Mouse (Mus musculus) hindbrain, embryonic 16.5 days (tissue): ENCODE results near the gene Lgr5. TPM values are rescaled to one million over a fixed set of nuclear protein-coding genes. Genes with fewer than 3 reads are reported as not detected.

Source experiments
- ATAC-seq: fragments of 200-750 bp; cut with Nextera tagmentation; 2 replicates; pipeline ENCODE4 v1.8.0; 2017; ENCODE audit warnings: moderate TSS enrichment, moderate library complexity
- H3K27ac ChIP-seq: fragments of 300-500 bp; sonication (generic); 2 replicates; pipeline ENCODE4 v1.5.1; 2014; ENCODE audit warnings: low read depth, mild to moderate bottlenecking, control low read depth, low read length, moderate library complexity
- H3K27me3 ChIP-seq: fragments of 300-500 bp; sonication (generic); replicated peaks from 2 replicates; pipeline ENCODE4 v1.6.1; 2014; ENCODE audit warnings: low read length; ENCODE audit not compliant: control insufficient read depth, insufficient read depth
- H3K36me3 ChIP-seq: fragments of 300-500 bp; sonication (generic); 2 replicates; pipeline ENCODE4 v1.6.1; 2014; ENCODE audit warnings: mild to moderate bottlenecking, low read length, moderate library complexity, mixed read lengths; ENCODE audit not compliant: control insufficient read depth, insufficient read depth
- H3K4me1 ChIP-seq: fragments of 300-500 bp; sonication (generic); 2 replicates; pipeline ENCODE4 v1.6.1; 2014; ENCODE audit warnings: low read depth, low read length; ENCODE audit not compliant: control insufficient read depth, insufficient read depth
- H3K4me2 ChIP-seq: fragments of 300-500 bp; sonication (generic); 2 replicates; pipeline ENCODE4 v1.6.1; 2014; ENCODE audit warnings: mild to moderate bottlenecking, low read length, control low read depth, moderate library complexity
- H3K4me3 ChIP-seq: fragments of 300-500 bp; sonication (generic); 2 replicates; pipeline ENCODE4 v1.5.1; 2014; ENCODE audit warnings: mild to moderate bottlenecking, low read length, control low read depth, moderate library complexity
- H3K9ac ChIP-seq: fragments of 300-500 bp; sonication (generic); 2 replicates; pipeline ENCODE4 v1.6.1; 2014; ENCODE audit warnings: low read depth, mild to moderate bottlenecking, control low read depth, low read length, moderate library complexity
- H3K9me3 ChIP-seq: fragments of 300-500 bp; sonication (generic); 2 replicates; pipeline ENCODE4 v1.6.1; 2014; ENCODE audit warnings: mild to moderate bottlenecking, low read length, moderate library complexity; ENCODE audit not compliant: control insufficient read depth
- WGBS: fragments of 180-500 bp; shearing (Covaris S2); extraction: QIAGEN DNeasy Blood & Tissue Kit; methylation state at CpG from one replicate; pipeline ENCODE4 v1.1.7; 2014; 5-methylcytosine and 5-hydroxymethylcytosine counted together
- polyA plus RNA-seq: library from polyadenylated mRNA; unstranded; fragments of >200 nt; fragmentation: Nextera tagmentation; extraction: Ambion mirVana; gene quantifications from 2 replicates; pipeline ENCODE4 v1.2.1, GENCODE M21; 2015

The Lgr5 gene
- polyA plus RNA-seq, 1 experiment from 2014 or later = 2.8 TPM

DNA sequence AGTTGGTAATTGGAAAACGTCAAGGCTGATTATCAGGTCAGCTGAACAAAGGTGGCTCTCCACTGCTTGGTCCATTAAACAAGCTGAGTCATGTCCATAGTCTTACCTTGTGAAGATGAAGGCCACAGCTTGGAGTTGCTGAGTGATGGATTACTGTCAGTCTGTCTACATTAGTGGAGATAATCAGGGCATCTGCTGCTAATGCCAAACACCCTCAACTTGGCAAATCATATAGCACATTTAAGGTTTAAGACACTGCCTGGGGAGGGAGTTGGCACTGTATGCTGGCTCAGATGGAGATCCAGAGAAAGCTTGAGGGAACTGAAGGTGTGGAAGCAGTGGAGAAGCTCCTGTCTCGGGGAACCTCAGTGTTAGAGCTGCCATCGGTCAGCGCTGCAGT lies 150.3 kb downstream of the Lgr5 start:
- Histone ChIP-seq H3K36me3 (no peaks in the 10 kb centered on the region), H3K4me2 (no peak overlapping the region), H3K4me1 (no peaks in the 10 kb centered on the region), H3K27me3 (no peaks in the 10 kb centered on the region), H3K9me3 (no peaks in the 10 kb centered on the region), H3K27ac (no peak overlapping the region), H3K4me3 (no peak overlapping the region), H3K9ac (no peak overlapping the region)
- ATAC-seq = no peak
- 87% methylated on average over 4 of the region's 4 CpGs for WGBS

DNA sequence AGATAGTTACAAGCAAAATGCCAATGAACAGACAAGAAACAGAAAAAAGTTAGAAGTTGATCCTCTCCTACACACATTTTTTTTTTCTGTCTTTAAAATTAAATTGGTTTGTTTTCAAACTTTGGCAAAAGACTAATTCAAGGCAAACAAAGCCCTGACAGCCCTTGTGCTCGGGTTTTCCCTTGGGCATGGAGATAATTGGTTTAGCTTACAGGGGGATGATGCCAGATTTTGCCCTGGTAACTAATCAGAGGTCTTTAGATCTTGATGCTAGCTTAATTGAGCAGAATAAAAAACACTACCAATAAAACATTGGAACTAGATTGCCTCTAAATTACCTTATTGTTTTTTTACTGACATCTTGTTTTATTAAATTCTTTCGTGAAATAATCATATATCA lies 162.2 kb downstream of the Lgr5 start:
- Histone ChIP-seq H3K36me3 (peaks cover 32% of the 10 kb centered on the region), H3K9ac (no peak overlapping the region), H3K4me2 (no peak overlapping the region), H3K27ac (no peak overlapping the region), H3K4me3 (no peak overlapping the region), H3K9me3 (no peaks in the 10 kb centered on the region), H3K27me3 (no peaks in the 10 kb centered on the region), H3K4me1 (no peaks in the 10 kb centered on the region)
- no peak for ATAC-seq
- WGBS = 53% methylated on average over 2 of the region's 2 CpGs

DNA sequence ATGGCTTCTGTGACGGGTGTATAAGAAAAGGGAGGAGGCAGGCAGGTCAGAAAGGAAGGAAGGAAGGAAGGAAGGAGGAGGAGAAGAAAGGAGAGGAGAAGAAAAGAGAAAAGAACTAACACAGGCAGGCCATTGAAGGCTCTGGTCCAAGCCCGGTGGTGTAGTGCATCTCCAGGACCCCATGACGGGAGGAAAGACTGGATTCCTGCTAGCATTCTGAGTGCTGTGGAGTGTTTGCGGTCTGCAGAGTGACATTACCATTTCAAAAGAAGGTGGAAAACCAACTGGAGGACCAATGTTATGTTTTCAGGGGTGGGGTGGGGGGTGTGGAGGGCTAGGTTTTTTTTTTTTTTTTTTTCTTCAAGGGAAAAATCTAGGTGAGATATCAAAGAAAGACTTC lies 165.6 kb downstream of the Lgr5 start:
- no peak for ATAC-seq
- no peak overlapping the region for H3K9ac ChIP-seq
- no peak overlapping the region for H3K4me3 ChIP-seq
- no peaks in the 10 kb centered on the region for H3K27me3 ChIP-seq
- H3K4me1 ChIP-seq = no peaks in the 10 kb centered on the region
- 74% methylated on average over 4 of the region's 4 CpGs for WGBS
- peaks cover 18% of the 10 kb centered on the region for H3K36me3 ChIP-seq
- no peaks in the 10 kb centered on the region for H3K9me3 ChIP-seq
- no peak overlapping the region for H3K4me2 ChIP-seq
- no peak overlapping the region for H3K27ac ChIP-seq

DNA sequence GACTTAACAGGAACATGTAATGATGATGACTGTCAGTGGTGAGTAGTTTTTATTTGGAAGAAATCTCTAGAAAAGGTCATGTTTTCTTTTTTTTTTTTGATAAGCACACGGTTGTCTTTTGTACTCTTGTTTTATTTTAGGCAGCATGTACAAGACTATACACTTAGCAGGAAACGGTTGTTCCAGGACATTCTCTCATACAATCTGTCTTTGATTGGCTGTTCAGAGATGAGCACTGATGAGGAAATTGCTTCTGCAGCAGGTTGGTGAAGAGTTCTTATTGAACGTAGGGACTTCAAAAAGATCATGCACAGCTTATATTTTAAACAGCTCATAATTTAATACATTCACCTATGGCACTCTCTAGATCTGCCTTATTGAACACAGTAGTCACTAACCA lies 173.5 kb downstream of the Lgr5 start:
- 95% methylated on average over 3 of the region's 3 CpGs for WGBS
- Histone ChIP-seq H3K9me3 (no peaks in the 10 kb centered on the region), H3K4me3 (no peak overlapping the region), H3K36me3 (peaks cover 47% of the 10 kb centered on the region), H3K4me1 (no peaks in the 10 kb centered on the region), H3K4me2 (no peak overlapping the region), H3K9ac (no peak overlapping the region), H3K27ac (no peak overlapping the region), H3K27me3 (no peaks in the 10 kb centered on the region)
- no peak for ATAC-seq

DNA sequence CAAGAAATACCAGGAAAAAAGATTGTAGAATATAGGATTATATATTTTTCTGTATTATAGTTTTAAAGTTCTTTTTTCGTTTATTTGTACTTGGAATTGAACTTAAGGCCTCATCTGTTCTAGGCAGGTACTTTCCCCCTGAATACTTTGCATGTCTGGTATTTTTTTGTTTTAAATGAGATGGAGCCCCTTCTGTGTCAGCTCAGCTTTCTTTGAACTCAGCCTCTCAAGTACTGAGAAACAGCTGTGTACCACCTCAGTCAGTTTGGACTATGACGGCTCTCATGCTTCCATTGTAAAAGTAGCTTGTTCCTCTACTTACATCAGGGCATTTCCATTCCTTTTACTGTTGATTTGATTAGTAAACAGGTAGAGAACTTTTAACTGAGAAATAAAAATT lies 174.1 kb downstream of the Lgr5 start:
- Histone ChIP-seq H3K36me3 (peaks cover 45% of the 10 kb centered on the region), H3K4me2 (no peak overlapping the region), H3K27ac (no peak overlapping the region), H3K4me3 (no peak overlapping the region), H3K4me1 (no peaks in the 10 kb centered on the region), H3K9me3 (no peaks in the 10 kb centered on the region), H3K9ac (no peak overlapping the region), H3K27me3 (no peaks in the 10 kb centered on the region)
- WGBS = 91% methylated on average over 2 of the region's 2 CpGs
- ATAC-seq = no peak

DNA sequence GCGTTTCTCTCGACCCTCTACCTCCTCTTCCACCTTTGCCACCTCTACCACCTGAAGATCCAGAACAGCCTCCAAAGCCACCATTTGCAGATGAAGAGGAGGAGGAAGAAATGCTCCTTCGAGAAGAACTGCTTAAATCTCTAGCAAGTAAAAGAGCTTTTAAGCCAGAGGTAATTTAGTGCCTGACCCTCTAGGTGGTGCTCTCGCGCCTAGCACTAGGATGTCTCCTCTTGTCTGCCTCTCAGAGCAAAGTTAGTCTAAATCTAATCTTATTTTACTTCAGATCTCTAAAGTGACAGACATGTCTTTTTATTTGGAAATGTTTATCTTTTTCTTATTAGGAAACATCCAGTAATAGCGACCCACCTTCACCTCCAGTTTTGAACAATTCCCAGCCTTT lies 181.2 kb downstream of the Lgr5 start:
- WGBS = 57% methylated on average over 6 of the region's 6 CpGs
- H3K27me3 ChIP-seq = no peaks in the 10 kb centered on the region
- no peak overlapping the region for H3K4me2 ChIP-seq
- H3K9me3 ChIP-seq = no peaks in the 10 kb centered on the region
- no peak overlapping the region for H3K4me3 ChIP-seq
- no peak overlapping the region for H3K27ac ChIP-seq
- H3K9ac ChIP-seq = no peak overlapping the region
- no peaks in the 10 kb centered on the region for H3K4me1 ChIP-seq
- H3K36me3 ChIP-seq = peaks cover 26% of the 10 kb centered on the region
- no peak for ATAC-seq

Other genes starting within 250 kb of the Lgr5 start
- 34.0 and 34.1 TPM in 2 replicates for gene Tmem19, start 225.3 kb downstream of the Lgr5 start, polyA plus RNA-seq
- gene Thap2, start 203.3 kb downstream of the Lgr5 start, polyA plus RNA-seq = 19.9 and 20.0 TPM in 2 replicates
- gene Zfc3h1, start 202.8 kb downstream of the Lgr5 start, polyA plus RNA-seq = 12.5 and 13.2 TPM in 2 replicates
- gene A930009A15Rik, start 17.8 kb downstream of the Lgr5 start, polyA plus RNA-seq = 1.00 and 1.6 TPM in 2 replicates
- 0.59 and 0.88 TPM in 2 replicates for gene Tspan8, start 229.1 kb upstream of the Lgr5 start, polyA plus RNA-seq